Mouse (Mus musculus) kidney, embryonic 14.5 days (tissue): ENCODE data around the gene Sumo2. TPM values are rescaled to one million over a fixed set of nuclear protein-coding genes. Genes with fewer than 3 reads are reported as not detected.

Experiments used
- polyA plus RNA-seq: library from polyadenylated mRNA; unstranded; fragments of >200 nt; fragmentation: Nextera tagmentation; extraction: Ambion mirVana; gene quantifications from 2 replicates; pipeline ENCODE4 v1.2.1, GENCODE M21; 2014

Sumo2 gene
- polyA plus RNA-seq, 1 experiment from 2014 or later, result 1,228 TPM

Other genes with a start within 250 kb of the Sumo2 start
- 0.32 and 0.39 TPM in 2 replicates for gene Fads6, start 238.6 kb downstream of the Sumo2 start, polyA plus RNA-seq
- gene Otop2, start 229.1 kb downstream of the Sumo2 start, polyA plus RNA-seq, result 0.14 and 0.15 TPM in 2 replicates
- not detected in 2 replicates for gene Ush1g, start 214.2 kb downstream of the Sumo2 start, polyA plus RNA-seq
- gene Otop3, start 201.5 kb downstream of the Sumo2 start, polyA plus RNA-seq, result not detected in 2 replicates
- gene Hid1, start 168.5 kb downstream of the Sumo2 start, polyA plus RNA-seq, result 2.3 and 4.4 TPM in 2 replicates
- 11.5 and 13.0 TPM in 2 replicates for gene Cdr2l, start 154.4 kb downstream of the Sumo2 start, polyA plus RNA-seq
- gene Mrpl58, start 132.5 kb downstream of the Sumo2 start, polyA plus RNA-seq, result 235 and 261 TPM in 2 replicates
- 962 and 1,151 TPM in 2 replicates for gene Atp5h, start 116.3 kb downstream of the Sumo2 start, polyA plus RNA-seq
- gene Kctd2, start 116.1 kb downstream of the Sumo2 start, polyA plus RNA-seq, result 22.7 and 23.9 TPM in 2 replicates
- 0.14 and 0.33 TPM in 2 replicates for gene Trim80, start 95.7 kb downstream of the Sumo2 start, polyA plus RNA-seq
- 9.0 and 10.7 TPM in 2 replicates for gene Slc16a5, start 73.8 kb downstream of the Sumo2 start, polyA plus RNA-seq
- 5.7 and 7.9 TPM in 2 replicates for gene Armc7, start 60.6 kb downstream of the Sumo2 start, polyA plus RNA-seq
- 75.6 and 76.3 TPM in 2 replicates for gene Nt5c, start 44.4 kb downstream of the Sumo2 start, polyA plus RNA-seq
- 487 and 524 TPM in 2 replicates for gene Jpt1, start 21.9 kb downstream of the Sumo2 start, polyA plus RNA-seq
- 159 and 197 TPM in 2 replicates for gene Nup85, start 28.2 kb upstream of the Sumo2 start, polyA plus RNA-seq
- 99.7 and 100 TPM in 2 replicates for gene Mrps7, start 67.6 kb upstream of the Sumo2 start, polyA plus RNA-seq
- gene Gga3, start 67.8 kb upstream of the Sumo2 start, polyA plus RNA-seq, result 14.4 and 22.7 TPM in 2 replicates
- 33.3 and 33.6 TPM in 2 replicates for gene Mif4gd, start 76.7 kb upstream of the Sumo2 start, polyA plus RNA-seq
- gene Slc25a19, start 92.0 kb upstream of the Sumo2 start, polyA plus RNA-seq, result 35.3 and 40.8 TPM in 2 replicates
- 47.7 and 53.0 TPM in 2 replicates for gene Grb2, start 172.3 kb upstream of the Sumo2 start, polyA plus RNA-seq
- gene Tmem94, start 229.2 kb upstream of the Sumo2 start, polyA plus RNA-seq, result 12.4 and 19.9 TPM in 2 replicates